22 mouse cellular contexts compared by ENCODE assay signal in genomic region chr11:95821511-95821910, GRCm38 (mm10). TPM values are rescaled to one million over a fixed set of nuclear protein-coding genes. Genes with fewer than 3 reads are reported as not detected.
"Had no signal": no experiment of that assay in that cellular context is flagged by ENCODE, and none has a peak within 500 bp of the region (broad histone marks: within the 10 kb centered on the region; RNA-seq: fewer than 3 reads in every experiment).

No protein-coding gene starts in this region.

- ATAC-seq: midbrain, embryonic 15.5 days had no signal

- H3K9me3 ChIP-seq: limb, embryonic 10.5 days; lung, embryonic 15.5 days; midbrain, embryonic 15.5 days; neural tube, embryonic 12.5 days; neural tube, embryonic 15.5 days; stomach, embryonic 15.5 days had no signal

- H3K36me3 ChIP-seq: limb, embryonic 10.5 days; limb, embryonic 13.5 days; lung, embryonic 15.5 days; midbrain, embryonic 15.5 days; neural tube, embryonic 12.5 days; neural tube, embryonic 15.5 days; stomach, embryonic 15.5 days had no signal

- H3K4me3 ChIP-seq: limb, embryonic 10.5 days; limb, embryonic 13.5 days; lung, embryonic 15.5 days; midbrain, embryonic 15.5 days; neural tube, embryonic 12.5 days; neural tube, embryonic 15.5 days; stomach, embryonic 15.5 days had no signal

- H3K4me2 ChIP-seq: limb, embryonic 13.5 days; lung, embryonic 15.5 days; midbrain, embryonic 11.5 days; midbrain, embryonic 15.5 days; neural tube, embryonic 12.5 days; neural tube, embryonic 15.5 days; stomach, embryonic 15.5 days had no signal

- H3K9ac ChIP-seq: limb, embryonic 13.5 days; lung, embryonic 15.5 days; midbrain, embryonic 15.5 days; neural tube, embryonic 12.5 days; neural tube, embryonic 15.5 days; stomach, embryonic 15.5 days had no signal

- DNase-seq: kidney, adult 18-20 months; kidney, adult 9 months; kidney, postnatal 14 days; kidney, postnatal 4 days; liver; lung, adult 18-20 months; lung, postnatal 14 days; lung, postnatal 4 days; right cerebral cortex, adult 18-20 months; right cerebral cortex, postnatal 14 days; right cerebral cortex, postnatal 4 days; spleen, adult 18-20 months; thymus, postnatal 25 days had no signal

- H3K27ac ChIP-seq: limb, embryonic 10.5 days; limb, embryonic 13.5 days; lung, embryonic 15.5 days; midbrain, embryonic 15.5 days; neural tube, embryonic 12.5 days; neural tube, embryonic 15.5 days; stomach, embryonic 15.5 days had no signal

RNA-seq across cellular contexts. Expression of gene Phospho1, which starts 2.8 kb away (rescaled TPM):
- polyA plus RNA-seq: kidney, embryonic 16.5 days; limb, embryonic 10.5 days; midbrain, embryonic 11.5 days; midbrain, embryonic 15.5 days; neural tube, embryonic 12.5 days had no signal
